Mouse (Mus musculus): ENCODE data around the gene Gatm.
A peak's percentile ranks its signal among the peaks of the same experiment; 100 is the strongest.

Gene Gatm

GRCm38 (mm10) chr2:122610746-122611653 lies at the start of gene Gatm:
TSS of gene Gatm (minus strand) at chr2:122611303.
- peak; percentile 88 for DNase-seq

- DNase-seq, result no peak
These were observed 48.7 kb upstream of the Gatm start for GRCm38 (mm10) chr2:122659825-122660224.

- no peak for DNase-seq
These were observed 46.8 kb upstream of the Gatm start for GRCm38 (mm10) chr2:122657707-122658524.

GRCm38 (mm10) chr2:122656767-122657166 lies 45.7 kb upstream of the Gatm start:
- DNase-seq, result no peak

GRCm38 (mm10) chr2:122656052-122656451 lies 44.9 kb upstream of the Gatm start:
- DNase-seq, result no peak

GRCm38 (mm10) chr2:122652096-122653084 lies 41.3 kb upstream of the Gatm start:
- no peak for DNase-seq

- DNase-seq, result no peak
These were observed 27.6 kb upstream of the Gatm start for GRCm38 (mm10) chr2:122638673-122639072.

- no peak for DNase-seq
These were observed 26.9 kb upstream of the Gatm start for GRCm38 (mm10) chr2:122638029-122638428.

GRCm38 (mm10) chr2:122637526-122637997 lies 26.5 kb upstream of the Gatm start:
- DNase-seq, result peak; percentile 81

- no peak for DNase-seq
These were observed 25.6 kb upstream of the Gatm start, which contains the start of gene AA467197 for GRCm38 (mm10) chr2:122636686-122637085. TSS of gene AA467197 (plus strand) at chr2:122636986.

GRCm38 (mm10) chr2:122631226-122631801 lies 20.2 kb upstream of the Gatm start:
- peak; percentile 41 for DNase-seq

- peak; percentile 96 for DNase-seq
These were observed 19.5 kb upstream of the Gatm start for GRCm38 (mm10) chr2:122630465-122631225.

- no peak for DNase-seq
These were observed 18.8 kb upstream of the Gatm start for GRCm38 (mm10) chr2:122629871-122630270.

GRCm38 (mm10) chr2:122628976-122629375 lies 17.9 kb upstream of the Gatm start:
- peak; percentile 90 for DNase-seq

GRCm38 (mm10) chr2:122625930-122626329 lies 14.8 kb upstream of the Gatm start:
- no peak for DNase-seq

- DNase-seq, result no peak
These were observed 10.4 kb upstream of the Gatm start for GRCm38 (mm10) chr2:122621337-122622110.

- no peak for DNase-seq
These were observed 7.6 kb upstream of the Gatm start for GRCm38 (mm10) chr2:122618719-122619118.

- DNase-seq, result no peak
These were observed 6.7 kb upstream of the Gatm start for GRCm38 (mm10) chr2:122617792-122618191.

- no peak for DNase-seq
These were observed 5.1 kb upstream of the Gatm start for GRCm38 (mm10) chr2:122616237-122616636.

GRCm38 (mm10) chr2:122611654-122611973 lies 511 bp upstream of the Gatm start:
- no peak for DNase-seq

Data from retina, postnatal 1 day (tissue).